Mouse (Mus musculus) hindbrain, embryonic 12.5 days (tissue): ENCODE measurements around the gene Pdcd4. TPM values are rescaled to one million over a fixed set of nuclear protein-coding genes. Genes with fewer than 3 reads are reported as not detected.

ENCODE experiments used
- ATAC-seq: fragments of 200-750 bp; cut with Nextera tagmentation; 2 replicates; pipeline ENCODE4 v1.8.0; 2017; ENCODE audit warnings: moderate TSS enrichment; ENCODE audit not compliant: low FRiP score
- H3K27ac ChIP-seq: fragments of 300-500 bp; sonication (generic); 2 replicates; pipeline ENCODE4 v1.5.1; 2016; ENCODE audit warnings: mild to moderate bottlenecking
- H3K27me3 ChIP-seq: fragments of 300-500 bp; sonication (generic); 2 replicates; pipeline ENCODE4 v1.6.1; 2016; ENCODE audit warnings: mild to moderate bottlenecking
- H3K36me3 ChIP-seq: fragments of 300-500 bp; sonication (generic); 2 replicates; pipeline ENCODE4 v1.6.1; 2016; ENCODE audit warnings: mild to moderate bottlenecking
- H3K4me1 ChIP-seq: fragments of 300-500 bp; sonication (generic); 2 replicates; pipeline ENCODE4 v1.6.1; 2016
- H3K4me2 ChIP-seq: fragments of 300-500 bp; sonication (generic); replicated peaks from 2 replicates; pipeline ENCODE4 v1.6.1; 2016; ENCODE audit warnings: mild to moderate bottlenecking
- H3K4me3 ChIP-seq: fragments of 300-500 bp; sonication (generic); 2 replicates; pipeline ENCODE4 v1.5.1; 2016; ENCODE audit warnings: mild to moderate bottlenecking
- H3K9ac ChIP-seq: fragments of 300-500 bp; sonication (generic); 2 replicates; pipeline ENCODE4 v1.6.1; 2016; ENCODE audit warnings: mild to moderate bottlenecking, moderate library complexity
- H3K9me3 ChIP-seq: fragments of 300-500 bp; sonication (generic); replicated peaks from 2 replicates; pipeline ENCODE4 v1.6.1; 2016; ENCODE audit warnings: mild to moderate bottlenecking
- WGBS: fragments of 180-500 bp; shearing (Covaris S2); methylation state at CpG from one replicate; pipeline ENCODE4 v1.1.7; 2016; 5-methylcytosine and 5-hydroxymethylcytosine counted together
- polyA plus RNA-seq: library from polyadenylated mRNA; unstranded; fragments of >200 nt; fragmentation: Nextera tagmentation; extraction: Ambion mirVana; gene quantifications from 2 replicates; pipeline ENCODE4 v1.2.1, GENCODE M21; 2016

The Pdcd4 gene
- polyA plus RNA-seq, 1 experiment from 2014 or later = 103 TPM

DNA sequence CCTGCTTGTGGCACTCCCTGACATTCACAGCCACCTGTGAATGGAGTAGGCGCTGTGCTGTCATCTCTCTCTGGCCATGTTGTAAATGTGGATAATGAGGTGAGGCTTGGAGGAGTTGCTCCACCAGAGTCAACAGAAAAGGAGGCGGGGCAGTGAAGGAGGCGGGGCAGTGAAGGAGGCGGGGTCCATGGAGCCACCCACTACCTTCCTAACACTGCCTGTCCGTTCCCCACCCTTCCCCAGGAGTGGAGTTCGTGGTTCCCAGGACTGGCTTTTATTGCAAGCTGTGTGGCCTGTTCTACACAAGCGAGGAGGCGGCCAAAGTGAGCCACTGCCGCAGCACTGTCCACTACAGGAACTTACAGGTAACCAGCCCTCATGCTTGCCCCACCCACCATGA is 32.9 kb upstream of the Pdcd4 start:
- H3K27me3 ChIP-seq = no peaks in the 10 kb centered on the region; the same call in 1 of the 2 replicates
- no peak for ATAC-seq
- WGBS = 35% methylated on average over 9 of the region's 9 CpGs
- no peaks in the 10 kb centered on the region for H3K9me3 ChIP-seq
- no peak overlapping the region for H3K9ac ChIP-seq
- no peak overlapping the region for H3K4me3 ChIP-seq
- no peak overlapping the region for H3K4me2 ChIP-seq
- peaks cover 7% of the 10 kb centered on the region; the same call in 1 of the 2 replicates for H3K4me1 ChIP-seq
- H3K36me3 ChIP-seq = no peaks in the 10 kb centered on the region
- H3K27ac ChIP-seq = no peak overlapping the region

DNA sequence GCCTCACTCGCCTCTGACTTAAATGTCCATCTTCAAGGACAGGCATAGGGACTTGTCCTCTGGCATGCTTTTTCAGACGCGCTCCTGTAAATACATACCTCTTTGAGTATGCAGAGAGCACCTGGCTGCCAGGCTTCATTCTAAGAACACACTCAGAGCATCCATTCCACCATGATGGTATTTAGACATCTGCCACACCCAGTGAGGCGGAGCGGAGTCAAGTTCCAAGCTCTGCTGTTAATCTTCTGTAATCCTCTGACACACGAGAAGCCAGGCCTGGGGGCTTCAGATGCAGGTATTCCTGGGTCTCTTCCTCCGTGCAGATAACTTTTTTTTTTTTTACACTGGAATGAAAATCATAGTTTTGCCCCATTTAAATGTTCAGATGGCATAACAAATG is 32.4 kb upstream of the Pdcd4 start:
- H3K4me3 ChIP-seq = no peak overlapping the region
- no peak overlapping the region for H3K27ac ChIP-seq
- no peak for ATAC-seq
- H3K27me3 ChIP-seq = no peaks in the 10 kb centered on the region; the same call in 1 of the 2 replicates
- H3K9ac ChIP-seq = no peak overlapping the region
- 68% methylated on average over 7 of the region's 7 CpGs for WGBS
- H3K4me1 ChIP-seq = peaks cover 7% of the 10 kb centered on the region; the same call in 1 of the 2 replicates
- H3K4me2 ChIP-seq = no peak overlapping the region
- no peaks in the 10 kb centered on the region for H3K9me3 ChIP-seq
- no peaks in the 10 kb centered on the region for H3K36me3 ChIP-seq

DNA sequence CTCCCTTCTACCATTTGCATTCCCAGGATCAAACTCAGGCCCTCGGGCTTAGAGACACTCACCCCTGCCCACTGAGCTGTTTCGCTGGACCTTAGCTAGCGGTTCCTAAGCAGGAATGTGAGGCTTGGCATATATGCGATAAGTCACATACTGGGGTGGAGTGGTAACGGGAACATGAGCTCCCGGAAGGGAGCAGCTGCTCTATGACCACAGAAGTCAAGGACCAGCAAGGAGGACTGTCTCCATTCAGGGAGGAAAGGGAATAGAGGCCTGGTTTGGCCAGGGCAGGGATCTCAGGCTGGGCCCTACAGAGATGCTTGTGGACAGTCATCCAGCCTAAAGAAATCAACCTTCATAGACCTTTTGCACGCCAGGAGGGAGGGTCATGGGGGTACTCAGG is 30.7 kb upstream of the Pdcd4 start:
- Histone ChIP-seq H3K27me3 (no peaks in the 10 kb centered on the region; the same call in 1 of the 2 replicates), H3K27ac (no peak overlapping the region), H3K4me3 (no peak overlapping the region), H3K4me2 (no peak overlapping the region), H3K9me3 (no peaks in the 10 kb centered on the region), H3K9ac (no peak overlapping the region), H3K36me3 (no peaks in the 10 kb centered on the region), H3K4me1 (peaks cover 7% of the 10 kb centered on the region; the same call in 1 of the 2 replicates)
- WGBS = 82% methylated on average over 7 of the region's 7 CpGs
- ATAC-seq = no peak

DNA sequence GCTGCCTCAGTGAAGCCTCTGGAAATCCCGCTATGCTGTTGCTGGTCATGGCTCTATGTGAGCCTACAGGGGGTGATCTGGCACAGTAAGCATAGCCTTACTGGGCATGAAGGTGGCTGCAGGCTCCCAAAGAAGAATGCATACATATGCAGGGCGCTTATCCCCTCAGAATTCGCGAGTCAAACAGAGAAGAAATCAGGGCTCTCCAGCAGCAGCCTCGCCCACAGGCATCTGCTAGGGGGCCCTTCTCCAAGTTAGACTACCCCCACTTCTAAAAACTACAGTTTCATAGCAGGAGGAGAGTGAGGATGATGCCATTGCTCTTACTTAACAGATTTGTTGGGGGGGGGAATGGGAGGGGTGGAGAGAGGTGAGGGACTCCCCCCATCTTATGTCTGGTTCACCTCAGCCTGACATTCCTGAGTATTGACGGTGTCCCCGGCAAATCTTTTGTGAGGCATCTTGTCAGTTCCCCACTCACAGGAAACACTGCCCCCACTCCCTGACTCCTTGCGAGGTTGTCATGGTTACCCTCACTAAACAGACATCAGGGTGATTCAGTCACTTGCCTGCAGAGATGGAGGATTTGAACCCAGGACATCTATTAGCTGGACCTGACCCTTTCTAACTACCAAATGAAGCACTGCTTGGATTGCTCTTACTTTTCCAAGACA is 29.3 kb upstream of the Pdcd4 start:
- no peak for ATAC-seq
- no peaks in the 10 kb centered on the region; the same call in 1 of the 2 replicates for H3K27me3 ChIP-seq
- no peaks in the 10 kb centered on the region for H3K9me3 ChIP-seq
- H3K4me3 ChIP-seq = no peak overlapping the region
- WGBS = 55% methylated on average over 8 of the region's 8 CpGs
- no peaks in the 10 kb centered on the region for H3K36me3 ChIP-seq
- no peak overlapping the region for H3K4me2 ChIP-seq
- no peak overlapping the region for H3K9ac ChIP-seq
- no peak overlapping the region for H3K27ac ChIP-seq
- H3K4me1 ChIP-seq = peaks cover 7% of the 10 kb centered on the region; the same call in 1 of the 2 replicates

DNA sequence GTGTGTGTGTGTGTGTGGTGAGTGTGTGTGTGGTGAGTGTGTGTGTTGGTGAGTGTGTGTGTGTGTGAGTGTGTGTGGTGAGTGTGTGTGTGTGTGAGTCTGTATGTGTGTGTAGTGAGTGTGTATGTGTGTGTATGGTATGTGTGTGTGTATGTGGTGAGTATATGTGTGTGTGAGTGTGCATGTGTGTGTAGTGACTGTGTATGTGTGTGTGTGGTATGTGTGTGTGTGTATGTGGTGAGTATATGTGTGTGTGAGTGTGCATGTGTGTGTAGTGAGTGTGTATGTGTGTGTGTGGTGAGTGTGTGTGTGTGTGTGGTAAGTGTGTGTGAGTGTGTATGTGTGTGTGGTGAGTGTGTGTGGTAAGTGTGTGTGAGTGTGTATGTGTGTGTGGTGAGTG is 24.8 kb upstream of the Pdcd4 start:
- H3K4me1 ChIP-seq = no peaks in the 10 kb centered on the region
- no peak overlapping the region for H3K27ac ChIP-seq
- ATAC-seq = no peak

DNA sequence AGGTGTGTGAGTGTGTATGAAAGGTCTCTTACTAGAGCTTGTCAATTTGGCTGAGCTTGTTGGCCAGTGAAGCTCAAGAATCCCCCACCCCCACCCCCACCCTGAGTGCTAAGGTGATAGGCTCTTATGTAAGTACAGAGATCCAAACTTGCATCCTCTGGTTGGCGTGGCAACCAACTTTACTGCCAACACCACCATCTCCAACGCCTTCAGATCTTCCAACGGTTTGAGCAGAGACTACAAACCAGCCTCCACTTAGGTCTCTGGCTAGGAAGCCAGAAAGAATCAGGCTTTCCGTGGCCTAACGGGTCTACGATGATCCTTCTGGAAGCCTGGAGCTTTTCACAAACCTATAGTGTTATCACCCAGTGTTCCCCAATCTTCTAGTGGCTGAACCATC is 23.9 kb upstream of the Pdcd4 start:
- H3K4me3 ChIP-seq = no peak overlapping the region
- no peak overlapping the region for H3K9ac ChIP-seq
- ATAC-seq = no peak

More for the DNA sequence above, 24.8 kb upstream of the Pdcd4 start:
- Histone ChIP-seq H3K27me3 (no peaks in the 10 kb centered on the region), H3K4me2 (no peak overlapping the region), H3K9ac (no peak overlapping the region), H3K36me3 (no peaks in the 10 kb centered on the region), H3K4me3 (no peak overlapping the region), H3K9me3 (no peaks in the 10 kb centered on the region)

DNA sequence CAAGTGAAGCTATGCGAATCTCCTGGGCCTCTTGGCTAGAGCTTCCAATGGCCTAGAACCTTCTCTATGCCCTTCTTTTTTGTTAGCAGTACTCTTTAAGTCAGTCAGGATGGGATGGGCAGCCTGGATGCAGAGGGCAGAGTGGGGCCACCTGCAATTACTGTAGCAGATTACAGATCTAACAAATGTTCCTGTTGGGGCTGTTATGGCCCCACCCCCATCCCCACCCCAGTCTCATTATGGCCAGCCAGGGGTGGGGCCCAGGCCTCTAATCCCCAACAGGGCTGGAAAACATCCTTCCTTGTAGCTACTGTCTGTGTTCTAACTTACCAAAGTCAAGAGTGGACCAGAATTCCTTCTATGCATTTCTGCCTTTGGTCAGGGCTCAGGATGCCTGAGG is 23.2 kb upstream of the Pdcd4 start:
- no peak overlapping the region for H3K4me3 ChIP-seq
- H3K4me2 ChIP-seq = no peak overlapping the region
- no peaks in the 10 kb centered on the region for H3K4me1 ChIP-seq
- no peaks in the 10 kb centered on the region for H3K9me3 ChIP-seq
- no peak for ATAC-seq
- H3K9ac ChIP-seq = no peak overlapping the region
- H3K36me3 ChIP-seq = no peaks in the 10 kb centered on the region
- WGBS = 96% methylated on average over 1 of the region's 1 CpGs
- no peaks in the 10 kb centered on the region for H3K27me3 ChIP-seq
- no peak overlapping the region for H3K27ac ChIP-seq

More for the DNA sequence above, 23.9 kb upstream of the Pdcd4 start:
- Histone ChIP-seq H3K27me3 (no peaks in the 10 kb centered on the region), H3K4me1 (no peaks in the 10 kb centered on the region), H3K27ac (no peak overlapping the region), H3K36me3 (no peaks in the 10 kb centered on the region), H3K4me2 (no peak overlapping the region), H3K9me3 (no peaks in the 10 kb centered on the region)
- WGBS = 87% methylated on average over 6 of the region's 6 CpGs

DNA sequence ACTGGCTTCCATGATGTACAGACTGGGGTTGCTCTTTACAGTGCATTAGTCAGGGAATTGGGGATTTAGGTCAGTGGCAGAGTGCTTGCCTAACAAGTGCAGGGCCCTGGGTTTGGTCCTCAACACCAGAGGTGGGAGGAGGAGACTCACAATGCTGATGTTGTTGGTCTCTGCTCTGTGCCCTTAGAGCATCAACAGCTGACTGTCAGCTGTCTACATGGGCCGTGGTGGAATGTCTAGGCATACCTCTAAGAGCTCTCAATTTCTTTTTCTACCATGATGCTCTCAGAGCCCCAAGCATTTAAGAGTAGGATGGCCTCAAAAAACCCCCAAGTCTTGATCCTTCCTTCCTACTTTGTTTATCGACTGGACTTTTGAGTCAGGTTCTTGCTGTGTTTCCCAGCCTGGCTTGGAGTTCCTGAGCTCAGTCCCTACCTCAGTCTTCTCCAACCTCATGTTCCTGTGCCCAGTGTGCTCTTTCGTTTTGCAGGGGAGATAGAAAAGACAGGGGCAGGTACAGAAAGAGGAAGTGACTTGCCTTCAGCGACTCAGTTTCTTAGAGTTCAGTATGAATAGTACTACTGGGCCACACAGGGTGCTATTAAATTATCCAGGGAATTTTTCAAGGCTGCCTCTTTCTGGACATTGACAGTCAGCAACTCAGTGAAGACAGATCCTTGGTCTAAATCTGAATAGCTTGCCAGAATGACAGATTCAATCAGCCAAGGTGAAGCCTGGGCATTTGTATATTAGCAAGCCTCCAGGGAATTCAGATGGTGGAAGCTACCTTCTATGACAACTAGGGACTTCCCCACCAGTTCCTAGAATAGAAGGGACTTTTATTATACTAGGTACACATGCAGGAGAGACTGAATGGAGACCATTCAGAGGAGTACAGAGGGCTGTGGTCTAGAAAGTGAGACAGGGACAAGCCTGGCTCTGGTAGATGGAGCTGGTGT is 22.3 kb upstream of the Pdcd4 start:
- Histone ChIP-seq H3K9ac (no peak overlapping the region), H3K4me3 (no peak overlapping the region), H3K4me2 (no peak overlapping the region), H3K36me3 (no peaks in the 10 kb centered on the region), H3K27me3 (no peaks in the 10 kb centered on the region), H3K4me1 (no peaks in the 10 kb centered on the region), H3K27ac (no peak overlapping the region), H3K9me3 (no peaks in the 10 kb centered on the region)
- WGBS = 82% methylated on average over 4 of the region's 4 CpGs
- no peak for ATAC-seq

DNA sequence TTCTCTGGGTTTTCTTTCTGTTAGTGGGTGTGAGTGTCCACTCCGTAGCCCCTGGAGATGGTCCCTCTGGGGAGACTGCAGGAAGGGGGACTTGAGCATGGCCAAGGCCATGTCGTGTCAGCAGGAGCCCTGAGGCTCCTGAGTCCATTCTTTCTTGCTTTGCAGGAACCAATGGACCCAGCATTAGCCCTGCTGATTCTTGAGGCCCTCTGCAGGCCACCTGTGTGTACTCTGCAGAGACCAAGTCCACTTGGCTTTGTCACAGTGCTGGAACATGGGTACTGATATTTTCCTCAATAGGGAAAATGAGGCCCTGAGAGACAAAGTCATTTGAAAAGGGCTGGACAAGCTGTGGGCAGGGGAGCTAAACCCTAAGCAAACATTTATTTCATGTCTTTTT is 21.5 kb upstream of the Pdcd4 start:
- Histone ChIP-seq H3K27ac (no peak overlapping the region), H3K36me3 (no peaks in the 10 kb centered on the region), H3K4me3 (no peak overlapping the region), H3K27me3 (no peaks in the 10 kb centered on the region), H3K4me2 (no peak overlapping the region), H3K9ac (no peak overlapping the region), H3K4me1 (no peaks in the 10 kb centered on the region), H3K9me3 (no peaks in the 10 kb centered on the region)
- 68% methylated on average over 2 of the region's 2 CpGs for WGBS
- no peak for ATAC-seq

DNA sequence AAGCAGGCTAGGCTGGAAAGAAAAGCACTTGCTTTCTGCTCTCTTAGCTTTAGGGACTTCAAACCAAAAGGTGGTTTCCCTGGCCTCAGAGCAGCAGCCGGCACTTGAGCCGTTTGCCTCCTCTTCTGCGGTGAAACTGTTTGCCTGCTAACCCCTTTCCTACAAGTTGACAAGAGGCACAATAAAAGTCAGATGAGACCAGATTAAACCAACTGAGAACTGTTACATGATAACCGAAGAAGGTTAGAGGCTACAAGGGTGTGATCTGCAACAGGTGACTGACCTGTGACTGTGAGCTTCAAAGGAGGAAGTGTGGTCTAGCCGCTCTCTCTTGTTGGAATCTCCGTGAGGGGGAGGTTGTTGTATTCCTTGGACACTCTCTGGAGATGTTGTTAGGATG is 20.5 kb upstream of the Pdcd4 start:
- Histone ChIP-seq H3K9me3 (no peaks in the 10 kb centered on the region), H3K36me3 (no peaks in the 10 kb centered on the region), H3K27ac (no peak overlapping the region), H3K4me2 (no peak overlapping the region), H3K27me3 (no peaks in the 10 kb centered on the region), H3K4me3 (no peak overlapping the region), H3K9ac (no peak overlapping the region), H3K4me1 (no peaks in the 10 kb centered on the region)
- no peak for ATAC-seq
- 90% methylated on average over 6 of the region's 6 CpGs for WGBS

DNA sequence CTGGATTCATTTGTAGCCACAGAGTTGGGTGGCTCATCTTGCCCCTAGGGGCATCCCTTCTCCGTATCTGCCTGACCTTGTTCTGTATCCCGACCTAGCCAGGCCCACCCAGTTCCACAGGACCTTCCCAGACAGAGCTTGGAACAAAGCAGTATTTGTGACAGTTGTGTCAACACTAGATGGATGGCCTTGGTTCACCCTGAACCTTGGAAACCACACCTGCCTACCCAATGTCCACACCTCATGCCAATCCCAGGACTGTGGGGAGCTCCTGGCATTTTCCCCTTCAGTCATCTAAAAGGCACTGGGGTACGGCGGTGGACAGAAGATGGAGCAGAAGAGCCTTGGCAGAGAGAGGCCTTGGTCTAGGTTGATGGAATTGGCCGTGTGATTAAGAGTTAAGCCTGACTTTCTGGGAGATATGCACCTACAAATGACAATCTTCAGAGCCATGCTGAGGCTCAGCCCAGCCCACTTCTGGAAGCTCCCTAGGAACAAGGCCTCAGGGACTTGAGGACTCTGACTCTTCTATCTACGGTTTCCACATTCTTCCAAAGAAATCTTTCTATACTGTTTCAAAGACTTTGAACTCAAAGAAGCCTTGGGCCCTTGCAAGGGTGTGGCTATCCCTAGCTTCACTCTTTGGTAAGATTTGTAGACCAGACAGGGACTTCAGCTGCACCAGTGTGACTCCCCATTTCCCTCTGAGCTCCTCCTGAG is 18.9 kb upstream of the Pdcd4 start:
- no peaks in the 10 kb centered on the region for H3K9me3 ChIP-seq
- no peak overlapping the region for H3K9ac ChIP-seq
- no peak overlapping the region for H3K4me3 ChIP-seq
- no peak overlapping the region for H3K4me2 ChIP-seq
- H3K27me3 ChIP-seq = no peaks in the 10 kb centered on the region
- no peak for ATAC-seq
- no peaks in the 10 kb centered on the region for H3K36me3 ChIP-seq
- H3K27ac ChIP-seq = no peak overlapping the region
- 86% methylated on average over 6 of the region's 6 CpGs for WGBS
- H3K4me1 ChIP-seq = no peaks in the 10 kb centered on the region

DNA sequence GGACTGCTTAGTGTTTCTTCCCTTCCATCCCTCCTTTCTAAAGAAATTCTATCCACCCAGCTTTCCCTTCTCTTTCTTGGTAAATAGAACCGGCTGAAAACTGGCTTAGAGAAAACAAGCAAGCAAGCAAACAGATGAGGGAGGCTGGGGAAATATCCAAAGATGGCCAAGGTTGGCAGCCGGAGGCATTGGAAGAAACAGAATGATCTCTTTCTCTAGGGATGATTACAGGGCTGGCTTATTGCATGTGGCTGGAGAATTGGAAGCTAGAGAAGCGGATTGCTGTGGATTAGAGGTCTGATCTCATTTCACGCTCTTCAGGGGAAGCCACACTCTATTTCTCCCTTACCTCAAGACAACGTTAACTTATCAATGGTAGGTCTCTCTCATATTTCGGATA is 16.8 kb upstream of the Pdcd4 start:
- 79% methylated on average over 6 of the region's 6 CpGs for WGBS
- Histone ChIP-seq H3K4me3 (no peak overlapping the region), H3K27me3 (no peaks in the 10 kb centered on the region), H3K4me1 (no peaks in the 10 kb centered on the region), H3K4me2 (no peak overlapping the region), H3K9ac (no peak overlapping the region), H3K36me3 (no peaks in the 10 kb centered on the region), H3K27ac (no peak overlapping the region), H3K9me3 (no peaks in the 10 kb centered on the region)
- no peak for ATAC-seq
